Mouse (Mus musculus): ENCODE measurements around the gene Ctcfl. TPM values are rescaled to one million over a fixed set of nuclear protein-coding genes. Genes with fewer than 3 reads are reported as not detected.
"Not testable (repeated sequence)": the region's sequence is repeated elsewhere in the genome, so short reads cannot be mapped to it uniquely, and the experiment has no call there.

The Ctcfl gene
- polyA plus RNA-seq, 1 experiment from 2014 or later: 0.85 TPM

DNA sequence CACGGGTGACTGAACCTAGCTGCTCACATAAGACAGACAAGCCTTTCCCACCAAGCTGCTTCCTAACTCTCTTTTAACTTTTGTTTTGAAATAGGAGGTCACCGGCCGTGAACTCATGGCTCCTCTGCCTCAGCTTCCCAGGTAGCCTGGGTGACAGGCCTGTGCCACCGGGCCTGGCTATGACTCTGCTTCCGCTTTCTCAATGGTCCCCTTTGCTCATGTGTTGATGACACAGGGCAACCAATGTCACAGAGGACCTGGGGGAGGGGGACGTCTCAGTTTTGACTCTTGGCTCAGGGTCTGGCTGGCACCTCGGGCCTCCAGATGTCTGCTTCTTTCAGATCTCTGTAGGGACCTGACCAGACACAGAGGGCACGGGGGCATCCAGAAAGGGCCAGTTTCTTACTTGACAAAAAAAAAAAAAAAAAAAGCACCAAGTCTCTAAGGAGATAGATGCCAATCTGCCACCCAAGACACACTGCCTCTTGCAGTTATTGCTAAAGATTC, 13.5 kb upstream of the Ctcfl start:
- H3K36me3 ChIP-seq: no peaks in the 10 kb centered on the region
- H3K9me3 ChIP-seq: no peaks in the 10 kb centered on the region
- H3K27ac ChIP-seq: no peak overlapping the region
- WGBS: 76% methylated on average over 8 of the region's 8 CpGs
- peaks cover 27% of the 10 kb centered on the region for H3K4me1 ChIP-seq
- H3K27me3 ChIP-seq (ENCODE audit: insufficient read depth, poor library complexity, severe bottlenecking): peaks cover 8% of the 10 kb centered on the region; the same call in 1 of the 2 replicates
- H3K4me3 ChIP-seq: no peak overlapping the region
- no peak for DNase-seq (ENCODE audit: low spot score)

- H3K4me1 ChIP-seq: peaks cover 27% of the 10 kb centered on the region
- H3K4me3 ChIP-seq: no peak overlapping the region
- H3K27me3 ChIP-seq (ENCODE audit: insufficient read depth, poor library complexity, severe bottlenecking): peaks cover 8% of the 10 kb centered on the region; the same call in 1 of the 2 replicates
- DNase-seq (ENCODE audit: low spot score): no peak
- no peak overlapping the region for H3K27ac ChIP-seq
- H3K36me3 ChIP-seq: no peaks in the 10 kb centered on the region
- WGBS: 90% methylated on average over 13 of the region's 13 CpGs
- H3K9me3 ChIP-seq: no peaks in the 10 kb centered on the region
Observed at GRCm38 (mm10) chr2:173132262-173132661, 12.9 kb upstream of the Ctcfl start.

- Histone ChIP-seq H3K4me3 (no peak overlapping the region), H3K27me3 (ENCODE audit: insufficient read depth, poor library complexity, severe bottlenecking) (peaks cover 8% of the 10 kb centered on the region; the same call in 1 of the 2 replicates), H3K27ac (no peak overlapping the region), H3K4me1 (peaks cover 17% of the 10 kb centered on the region), H3K36me3 (no peaks in the 10 kb centered on the region), H3K9me3 (no peaks in the 10 kb centered on the region)
- 64% methylated on average over 2 of the region's 2 CpGs for WGBS
- no peak for DNase-seq (ENCODE audit: low spot score)
Observed at GRCm38 (mm10) chr2:173129111-173129510, 9.8 kb upstream of the Ctcfl start.

DNA sequence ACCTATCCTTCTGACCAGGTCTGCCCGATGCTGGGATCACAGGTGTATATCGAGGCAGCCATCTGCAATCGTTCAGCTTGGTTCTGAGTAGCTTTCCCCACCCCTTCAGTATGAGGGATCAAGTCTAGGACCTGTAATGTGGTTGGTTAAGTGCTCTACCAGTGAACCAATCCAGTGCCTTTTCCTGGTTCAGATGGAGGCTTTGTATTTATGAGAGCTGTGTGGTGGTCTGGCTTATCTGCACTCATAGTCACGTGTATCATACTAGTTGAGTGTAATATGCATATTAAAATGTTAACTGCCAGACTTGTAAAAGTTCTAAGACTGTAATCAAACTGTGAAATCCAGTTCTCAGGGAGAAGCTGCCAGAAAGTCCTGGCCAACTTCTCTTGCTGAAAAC, 7.1 kb upstream of the Ctcfl start:
- Histone ChIP-seq H3K36me3 (no peaks in the 10 kb centered on the region), H3K4me1 (0 out of 2 replicates have a peak, but pooled peaks cover 2% of the 10 kb centered on the region), H3K27me3 (ENCODE audit: insufficient read depth, poor library complexity, severe bottlenecking) (peaks cover 8% of the 10 kb centered on the region; the same call in 1 of the 2 replicates), H3K9me3 (no peaks in the 10 kb centered on the region), H3K27ac (no peak overlapping the region), H3K4me3 (no peak overlapping the region)
- 76% methylated on average over 4 of the region's 4 CpGs for WGBS
- DNase-seq (ENCODE audit: low spot score): no peak

GRCm38 (mm10) chr2:173124022-173124735, 4.9 kb upstream of the Ctcfl start:
- no peak overlapping the region for H3K4me3 ChIP-seq
- peaks cover 5% of the 10 kb centered on the region; the same call in 1 of the 2 replicates for H3K4me1 ChIP-seq
- no peaks in the 10 kb centered on the region for H3K9me3 ChIP-seq
- H3K27ac ChIP-seq: no peak overlapping the region
- WGBS: 85% methylated on average over 7 of the region's 7 CpGs
- no peak for DNase-seq (ENCODE audit: low spot score)
- 0 out of 2 replicates have a peak, but pooled peaks cover 6% of the 10 kb centered on the region for H3K27me3 ChIP-seq (ENCODE audit: insufficient read depth, poor library complexity, severe bottlenecking)
- no peaks in the 10 kb centered on the region for H3K36me3 ChIP-seq

DNA sequence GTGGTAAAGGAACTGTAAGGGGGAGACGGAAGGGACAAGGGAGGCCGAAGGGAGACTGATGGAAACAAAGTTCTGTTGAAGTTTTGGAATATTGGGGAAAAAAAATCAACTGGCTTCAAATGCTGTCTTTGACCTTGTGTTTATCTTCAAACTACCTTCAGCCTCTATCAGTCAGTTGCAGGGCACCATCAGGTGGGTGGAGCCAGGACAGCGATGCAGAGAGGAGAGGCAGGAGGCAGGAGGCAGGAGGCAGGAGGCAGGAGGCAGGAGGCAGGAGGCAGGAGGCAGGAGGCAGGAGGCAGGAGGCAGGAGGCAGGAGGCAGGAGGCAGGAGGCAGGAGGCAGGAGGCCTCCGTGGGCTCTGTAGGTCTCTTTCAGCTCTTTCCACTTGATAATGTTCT, 792 bp upstream of the Ctcfl start:
- H3K27ac ChIP-seq; H3K4me1 ChIP-seq; H3K4me3 ChIP-seq; H3K27me3 ChIP-seq (ENCODE audit: insufficient read depth, poor library complexity, severe bottlenecking); DNase-seq (ENCODE audit: low spot score); H3K9me3 ChIP-seq; H3K36me3 ChIP-seq: not testable (repeated sequence)
- 65% methylated on average over 4 of the region's 4 CpGs for WGBS

DNA sequence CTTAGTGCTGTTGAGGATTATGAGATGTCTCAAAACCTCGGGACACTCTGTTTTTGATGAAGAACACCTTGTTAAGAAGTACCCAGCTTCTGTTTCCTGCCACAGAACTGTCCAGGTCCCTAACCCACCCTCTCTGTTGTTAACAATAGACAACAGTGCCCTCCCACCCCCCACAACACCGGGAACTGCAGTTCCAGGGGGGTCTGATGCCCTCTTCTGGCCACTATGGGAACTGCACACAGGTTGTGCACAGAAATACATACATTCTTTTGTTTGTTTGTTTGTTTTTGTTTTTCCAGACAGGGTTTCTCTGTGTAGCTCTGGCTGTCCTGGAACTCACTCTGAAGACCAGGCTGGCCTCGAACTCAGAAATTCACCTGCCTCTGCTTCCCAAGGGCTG, 5.5 kb downstream of the Ctcfl start:
- H3K27ac ChIP-seq; DNase-seq (ENCODE audit: low spot score): not testable (repeated sequence)
- 73% methylated on average over 3 of the region's 3 CpGs for WGBS

GRCm38 (mm10) chr2:173110571-173110970, 8.8 kb downstream of the Ctcfl start:
- Histone ChIP-seq H3K4me1 (peaks cover 7% of the 10 kb centered on the region), H3K36me3 (no peaks in the 10 kb centered on the region), H3K4me3 (no peak overlapping the region), H3K27ac (no peak overlapping the region), H3K27me3 (ENCODE audit: insufficient read depth, poor library complexity, severe bottlenecking) (peaks cover 16% of the 10 kb centered on the region), H3K9me3 (no peaks in the 10 kb centered on the region)
- DNase-seq (ENCODE audit: low spot score): no peak
- 83% methylated on average over 9 of the region's 9 CpGs for whole genome bisulfite sequencing

More for the DNA sequence above, 5.5 kb downstream of the Ctcfl start:
- H3K36me3 ChIP-seq; H3K9me3 ChIP-seq; H3K4me1 ChIP-seq; H3K27me3 ChIP-seq (ENCODE audit: insufficient read depth, poor library complexity, severe bottlenecking); H3K4me3 ChIP-seq: not testable (repeated sequence)

GRCm38 (mm10) chr2:173109510-173109909, 9.8 kb downstream of the Ctcfl start:
- Histone ChIP-seq H3K36me3 (no peaks in the 10 kb centered on the region), H3K4me1 (peaks cover 7% of the 10 kb centered on the region), H3K27ac (no peak overlapping the region), H3K27me3 (ENCODE audit: insufficient read depth, poor library complexity, severe bottlenecking) (peaks cover 23% of the 10 kb centered on the region), H3K4me3 (no peak overlapping the region), H3K9me3 (no peaks in the 10 kb centered on the region)
- DNase-seq (ENCODE audit: low spot score): no peak
- WGBS: 88% methylated on average over 7 of the region's 7 CpGs

GRCm38 (mm10) chr2:173108509-173109190, 10.7 kb downstream of the Ctcfl start:
- H3K9me3 ChIP-seq: no peaks in the 10 kb centered on the region
- H3K36me3 ChIP-seq: no peaks in the 10 kb centered on the region
- H3K4me3 ChIP-seq: no peak overlapping the region
- H3K27me3 ChIP-seq (ENCODE audit: insufficient read depth, poor library complexity, severe bottlenecking): peaks cover 23% of the 10 kb centered on the region
- peaks cover 7% of the 10 kb centered on the region for H3K4me1 ChIP-seq
- DNase-seq (ENCODE audit: low spot score): no peak
- 68% methylated on average over 6 of the region's 6 CpGs for WGBS
- no peak overlapping the region for H3K27ac ChIP-seq

DNA sequence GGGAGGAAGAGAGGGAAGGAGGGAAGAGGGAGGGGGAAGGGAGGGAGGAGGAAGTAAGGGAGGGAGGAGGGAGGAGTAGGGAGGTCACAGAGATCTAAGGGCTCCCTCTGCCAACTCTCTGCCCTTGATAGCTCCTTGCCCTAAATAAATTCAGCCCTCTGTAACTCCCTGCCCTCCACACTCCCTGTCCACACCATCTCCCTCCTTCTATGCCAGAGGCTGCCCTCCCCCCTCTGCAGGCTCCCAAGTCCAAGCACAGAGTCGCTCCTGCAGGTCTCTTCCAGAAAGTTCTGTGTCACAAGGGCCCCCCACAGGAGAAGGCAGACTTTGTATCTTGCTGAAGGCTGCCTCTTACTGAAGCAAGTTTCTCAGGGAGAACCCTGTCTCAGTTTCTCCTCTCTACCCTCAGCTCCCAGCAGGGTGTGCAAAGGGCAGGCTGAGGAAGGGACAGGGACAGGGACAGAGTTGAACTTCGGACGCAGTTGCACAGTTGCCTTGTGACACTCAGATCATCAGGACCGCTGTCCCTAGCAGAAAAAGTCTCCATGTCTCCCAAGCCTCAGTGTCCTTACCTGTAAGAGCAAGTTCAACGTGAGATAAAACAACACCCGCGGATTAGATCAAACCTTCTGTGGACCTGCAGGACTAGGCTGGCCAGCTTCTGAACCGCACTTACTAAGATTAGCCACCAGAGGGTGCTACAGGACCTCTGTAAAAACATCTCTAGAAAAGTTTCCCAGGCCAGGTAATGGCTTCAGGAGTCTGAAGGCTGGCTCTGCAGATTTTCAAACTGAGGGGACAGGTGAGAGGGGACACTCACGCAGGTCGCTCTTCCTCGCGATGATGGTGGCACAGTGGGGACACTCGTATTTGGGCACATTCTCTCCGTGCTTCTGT, 12.2 kb downstream of the Ctcfl start:
- Histone ChIP-seq H3K9me3 (no peaks in the 10 kb centered on the region), H3K36me3 (no peaks in the 10 kb centered on the region), H3K27me3 (ENCODE audit: insufficient read depth, poor library complexity, severe bottlenecking) (peaks cover 23% of the 10 kb centered on the region), H3K4me1 (peaks cover 10% of the 10 kb centered on the region), H3K27ac (peak overlapping the region; percentile 42; the same call in 1 of the 2 replicates), H3K4me3 (no peak overlapping the region)
- 14% methylated on average over 14 of the region's 14 CpGs for WGBS
- DNase-seq (ENCODE audit: low spot score): no peak

- Histone ChIP-seq H3K27ac (no peak overlapping the region), H3K4me3 (no peak overlapping the region), H3K4me1 (peaks cover 10% of the 10 kb centered on the region), H3K36me3 (no peaks in the 10 kb centered on the region), H3K27me3 (ENCODE audit: insufficient read depth, poor library complexity, severe bottlenecking) (peaks cover 28% of the 10 kb centered on the region), H3K9me3 (no peaks in the 10 kb centered on the region)
- WGBS: 75% methylated on average over 9 of the region's 9 CpGs
- DNase-seq (ENCODE audit: low spot score): no peak
Observed at GRCm38 (mm10) chr2:173106409-173106808, 12.9 kb downstream of the Ctcfl start.
